Mouse (Mus musculus): ENCODE measurements around the gene Cd300ld5. TPM values are rescaled to one million over a fixed set of nuclear protein-coding genes. Genes with fewer than 3 reads are reported as not detected.
"Not testable (repeated sequence)": the region's sequence is repeated elsewhere in the genome, so short reads cannot be mapped to it uniquely, and the experiment has no call there.

Cd300ld5 gene
- polyA plus RNA-seq, 1 experiment from 2014 or later = not detected

GRCm38 (mm10) chr11:115026912-115027311 lies 10.7 kb downstream of the Cd300ld5 start, which contains the start of gene Cd300ld4:
Gene Cd300ld4 (minus strand): TSS chr11:115027012.
- H3K9me3 ChIP-seq; H3K4me3 ChIP-seq; H3K4me2 ChIP-seq; H3K9ac ChIP-seq; H3K36me3 ChIP-seq; H3K4me1 ChIP-seq (replicated peaks); ATAC-seq (ENCODE audit: low FRiP score, low read depth); H3K27ac ChIP-seq (replicated peaks); H3K27me3 ChIP-seq: not testable (repeated sequence)
- no CpG with 5 or more reads among the region's 6 CpGs for WGBS

GRCm38 (mm10) chr11:115016093-115016492 lies 21.5 kb downstream of the Cd300ld5 start, which contains the start of gene Cd300ld2:
Gene Cd300ld2 (minus strand): TSS chr11:115016193.
- not testable (repeated sequence) for ATAC-seq (ENCODE audit: low FRiP score, low read depth); H3K9me3 ChIP-seq; H3K27ac ChIP-seq (replicated peaks); H3K27me3 ChIP-seq; H3K4me3 ChIP-seq; H3K4me2 ChIP-seq; H3K9ac ChIP-seq; H3K36me3 ChIP-seq; H3K4me1 ChIP-seq (replicated peaks)
- no CpG with 5 or more reads among the region's 7 CpGs for WGBS

GRCm38 (mm10) chr11:115004070-115004469 lies 33.5 kb downstream of the Cd300ld5 start:
- no peaks in the 10 kb centered on the region for H3K36me3 ChIP-seq
- no peak overlapping the region for H3K4me3 ChIP-seq
- no peak overlapping the region for H3K9ac ChIP-seq
- no peaks in the 10 kb centered on the region for H3K27me3 ChIP-seq
- H3K27ac ChIP-seq (replicated peaks) = no peak overlapping the region
- no peak for ATAC-seq (ENCODE audit: low FRiP score, low read depth)
- H3K4me2 ChIP-seq = no peak overlapping the region
- H3K9me3 ChIP-seq = no peaks in the 10 kb centered on the region
- 92% methylated on average over 5 of the region's 5 CpGs for WGBS
- H3K4me1 ChIP-seq (replicated peaks) = no peaks in the 10 kb centered on the region

- Histone ChIP-seq H3K27ac (replicated peaks) (no peak within 1 kb of the TSS), H3K9me3 (no peaks in the 10 kb centered on the region), H3K27me3 (no peaks in the 10 kb centered on the region), H3K36me3 (no peaks in the 10 kb centered on the region), H3K4me1 (replicated peaks) (no peaks in the 10 kb centered on the region), H3K4me3 (no peak within 1 kb of the TSS), H3K4me2 (no peak within 1 kb of the TSS), H3K9ac (no peak within 1 kb of the TSS)
- 87% methylated on average over 7 of the region's 7 CpGs for WGBS
- no peak for ATAC-seq (ENCODE audit: low FRiP score, low read depth)
These were observed 36.0 kb downstream of the Cd300ld5 start, which contains the start of gene Cd300c2 for GRCm38 (mm10) chr11:115001474-115002040. Gene Cd300c2 (minus strand): TSS chr11:115001880.

- WGBS = 84% methylated on average over 4 of the region's 4 CpGs
- H3K9ac ChIP-seq = no peak within 1 kb of the TSS
- H3K9me3 ChIP-seq = no peaks in the 10 kb centered on the region
- H3K4me1 ChIP-seq (replicated peaks) = no peaks in the 10 kb centered on the region
- H3K36me3 ChIP-seq = no peaks in the 10 kb centered on the region
- H3K27ac ChIP-seq (replicated peaks) = no peak within 1 kb of the TSS
- no peaks in the 10 kb centered on the region for H3K27me3 ChIP-seq
- no peak for ATAC-seq (ENCODE audit: low FRiP score, low read depth)
- H3K4me3 ChIP-seq = no peak within 1 kb of the TSS
- no peak within 1 kb of the TSS for H3K4me2 ChIP-seq
These were observed 47.8 kb downstream of the Cd300ld5 start, which contains the start of gene Cd300ld for GRCm38 (mm10) chr11:114989793-114990192. Gene Cd300ld (minus strand): TSS chr11:114989922.

- H3K4me1 ChIP-seq (replicated peaks) = no peaks in the 10 kb centered on the region
- H3K9me3 ChIP-seq = peaks cover 4% of the 10 kb centered on the region; the same call in 1 of the 2 replicates
- H3K4me2 ChIP-seq = no peak overlapping the region
- no peaks in the 10 kb centered on the region for H3K27me3 ChIP-seq
- WGBS = 77% methylated on average over 4 of the region's 4 CpGs
- no peak overlapping the region for H3K9ac ChIP-seq
- H3K27ac ChIP-seq (replicated peaks) = no peak overlapping the region
- no peak overlapping the region for H3K4me3 ChIP-seq
- ATAC-seq (ENCODE audit: low FRiP score, low read depth) = no peak
- H3K36me3 ChIP-seq = no peaks in the 10 kb centered on the region
These were observed 55.7 kb downstream of the Cd300ld5 start for GRCm38 (mm10) chr11:114981866-114982265.

Other genes with a start within 250 kb of the Cd300ld5 start
- gene Btbd17, start 241.8 kb downstream of the Cd300ld5 start, polyA plus RNA-seq (2015; fragmentation: Nextera tagmentation; extraction: Ambion mirVana) = 26.0 and 26.4 TPM in 2 replicates
- gene Gpr142, start 238.8 kb downstream of the Cd300ld5 start, polyA plus RNA-seq (2015; fragmentation: Nextera tagmentation; extraction: Ambion mirVana) = not detected in 2 replicates
- gene Gprc5c, start 186.6 kb downstream of the Cd300ld5 start, polyA plus RNA-seq (2015; fragmentation: Nextera tagmentation; extraction: Ambion mirVana) = 8.5 and 11.6 TPM in 2 replicates
- gene Cd300a, start 147.7 kb downstream of the Cd300ld5 start, polyA plus RNA-seq (2015; fragmentation: Nextera tagmentation; extraction: Ambion mirVana) = 1.4 and 1.7 TPM in 2 replicates
- 0.19 and 0.20 TPM in 2 replicates for gene Cd300lb, start 103.4 kb downstream of the Cd300ld5 start, polyA plus RNA-seq (2015; fragmentation: Nextera tagmentation; extraction: Ambion mirVana)
- not detected in 2 replicates for gene Cd300c, start 68.6 kb downstream of the Cd300ld5 start, polyA plus RNA-seq (2015; fragmentation: Nextera tagmentation; extraction: Ambion mirVana)
- 0.20 TPM in 1 of 2 replicates, not detected in the other for gene Cd300ld, start 47.8 kb downstream of the Cd300ld5 start, polyA plus RNA-seq (2015; fragmentation: Nextera tagmentation; extraction: Ambion mirVana)
- gene Cd300c2, start 35.9 kb downstream of the Cd300ld5 start, polyA plus RNA-seq (2015; fragmentation: Nextera tagmentation; extraction: Ambion mirVana) = 1.1 and 2.3 TPM in 2 replicates
- not detected in 2 replicates for gene Cd300ld2, start 21.6 kb downstream of the Cd300ld5 start, polyA plus RNA-seq (2015; fragmentation: Nextera tagmentation; extraction: Ambion mirVana)
- not detected in 2 replicates for gene Cd300ld4, start 10.8 kb downstream of the Cd300ld5 start, polyA plus RNA-seq (2015; fragmentation: Nextera tagmentation; extraction: Ambion mirVana)
- gene Cd300ld3, start 10.6 kb upstream of the Cd300ld5 start, polyA plus RNA-seq (2015; fragmentation: Nextera tagmentation; extraction: Ambion mirVana) = not detected in 2 replicates
- not detected in 2 replicates for gene Cd300e, start 24.4 kb upstream of the Cd300ld5 start, polyA plus RNA-seq (2015; fragmentation: Nextera tagmentation; extraction: Ambion mirVana)
- 0.62 and 0.77 TPM in 2 replicates for gene Rab37, start 53.7 kb upstream of the Cd300ld5 start, polyA plus RNA-seq (2015; fragmentation: Nextera tagmentation; extraction: Ambion mirVana)
- 0.17 and 0.34 TPM in 2 replicates for gene Cd300lf, start 96.2 kb upstream of the Cd300ld5 start, polyA plus RNA-seq (2015; fragmentation: Nextera tagmentation; extraction: Ambion mirVana)
- gene Slc9a3r1, start 125.6 kb upstream of the Cd300ld5 start, polyA plus RNA-seq (2015; fragmentation: Nextera tagmentation; extraction: Ambion mirVana) = 68.7 and 70.2 TPM in 2 replicates
- 15.1 and 17.5 TPM in 2 replicates for gene Tmem104, start 149.7 kb upstream of the Cd300ld5 start, polyA plus RNA-seq (2015; fragmentation: Nextera tagmentation; extraction: Ambion mirVana)
- 19.1 and 20.4 TPM in 2 replicates for gene Nat9, start 150.1 kb upstream of the Cd300ld5 start, polyA plus RNA-seq (2015; fragmentation: Nextera tagmentation; extraction: Ambion mirVana)
- gene Grin2c, start 229.5 kb upstream of the Cd300ld5 start, polyA plus RNA-seq (2015; fragmentation: Nextera tagmentation; extraction: Ambion mirVana) = 0.64 and 0.73 TPM in 2 replicates
- gene Fdxr, start 239.3 kb upstream of the Cd300ld5 start, polyA plus RNA-seq (2015; fragmentation: Nextera tagmentation; extraction: Ambion mirVana) = 21.3 and 21.6 TPM in 2 replicates